Mouse (Mus musculus) lung, postnatal 10 days (tissue): Measurements from ENCODE around the gene Rps17.

Experiments
- DNase-seq: peaks from one replicate; pipeline ENCODE4 v3.0.0; 2021

Rps17 gene

GRCm38 (mm10) chr7:81344544-81345446 is at the start of gene Rps17:
Rps17 (minus strand) TSS chr7:81345254.
- peak; percentile 97 for DNase-seq

- DNase-seq: no peak
These were observed 34.3 kb upstream of the Rps17 start for GRCm38 (mm10) chr7:81379363-81379762.

- peak; percentile 65 for DNase-seq
These were observed 27.4 kb upstream of the Rps17 start for GRCm38 (mm10) chr7:81372337-81372920.

- DNase-seq: no peak
These were observed 26.8 kb upstream of the Rps17 start for GRCm38 (mm10) chr7:81371811-81372210.

GRCm38 (mm10) chr7:81369724-81370123 is 24.7 kb upstream of the Rps17 start:
- no peak for DNase-seq

GRCm38 (mm10) chr7:81367946-81368345 is 22.9 kb upstream of the Rps17 start:
- DNase-seq: no peak

GRCm38 (mm10) chr7:81356975-81357374 is 11.9 kb upstream of the Rps17 start:
- no peak for DNase-seq

GRCm38 (mm10) chr7:81356360-81356759 is 11.3 kb upstream of the Rps17 start:
- DNase-seq: no peak

GRCm38 (mm10) chr7:81355746-81356145 is 10.7 kb upstream of the Rps17 start:
- no peak for DNase-seq

- no peak for DNase-seq
These were observed 6.8 kb upstream of the Rps17 start for GRCm38 (mm10) chr7:81351826-81352225.

GRCm38 (mm10) chr7:81348206-81348605 is 3.2 kb upstream of the Rps17 start:
- DNase-seq: no peak

GRCm38 (mm10) chr7:81345447-81346170 is 555 bp upstream of the Rps17 start:
- no peak for DNase-seq

GRCm38 (mm10) chr7:81343831-81344230 is 1.2 kb downstream of the Rps17 start:
- no peak for DNase-seq

GRCm38 (mm10) chr7:81343316-81343715 is 1.7 kb downstream of the Rps17 start:
- DNase-seq: no peak

GRCm38 (mm10) chr7:81342356-81343094 is 2.5 kb downstream of the Rps17 start:
- no peak for DNase-seq

- peak; percentile 64 for DNase-seq
These were observed 3.5 kb downstream of the Rps17 start for GRCm38 (mm10) chr7:81341563-81341962.

- DNase-seq: peak; percentile 58
These were observed 5.3 kb downstream of the Rps17 start for GRCm38 (mm10) chr7:81339783-81340182.

- no peak for DNase-seq
These were observed 6.6 kb downstream of the Rps17 start for GRCm38 (mm10) chr7:81338522-81338873.

- DNase-seq: no peak
These were observed 7.1 kb downstream of the Rps17 start for GRCm38 (mm10) chr7:81337785-81338521.

GRCm38 (mm10) chr7:81336432-81336786 is 8.6 kb downstream of the Rps17 start:
- peak; percentile 72 for DNase-seq

GRCm38 (mm10) chr7:81335705-81336431 is 9.2 kb downstream of the Rps17 start:
- DNase-seq: peak; percentile 61

- DNase-seq: no peak
These were observed 13.2 kb downstream of the Rps17 start for GRCm38 (mm10) chr7:81331851-81332250.
